Mouse (Mus musculus) heart, adult 8-10 months (tissue): Measurements from ENCODE around the gene Gm21962. TPM values are rescaled to one million over a fixed set of nuclear protein-coding genes. Genes with fewer than 3 reads are reported as not detected.
A peak's percentile ranks its signal among the peaks of the same experiment; 100 is the strongest.
"Not testable (repeated sequence)": the region's sequence is repeated elsewhere in the genome, so short reads cannot be mapped to it uniquely, and the experiment has no call there.

ENCODE experiments used
- DNase-seq: peaks from one replicate; pipeline ENCODE4 v3.0.0; 2022; ENCODE audit warnings: low spot score
- total RNA-seq, 4 experiments: library from RNA; stranded (reverse); gene quantifications; 2 replicates each; pipeline ENCODE4 v1.2.4; 2022

Gm21962 gene
- total RNA-seq: not detected

- not testable (repeated sequence) for DNase-seq
Observed at GRCm38 (mm10) chr3:137671224-137671623, at the start of gene Gm21962. Gm21962 (plus strand) TSS chr3:137671524.

GRCm38 (mm10) chr3:137622091-137622490, 49.2 kb upstream of the Gm21962 start:
- peak; percentile 23 for DNase-seq

- DNase-seq: peak; percentile 3
Observed at GRCm38 (mm10) chr3:137622895-137623580, 48.3 kb upstream of the Gm21962 start.

- peak; percentile 53 for DNase-seq
Observed at GRCm38 (mm10) chr3:137623581-137624362, 47.6 kb upstream of the Gm21962 start.

GRCm38 (mm10) chr3:137625054-137625453, 46.3 kb upstream of the Gm21962 start:
- DNase-seq: no peak

- no peak for DNase-seq
Observed at GRCm38 (mm10) chr3:137633726-137634125, 37.6 kb upstream of the Gm21962 start.

GRCm38 (mm10) chr3:137636571-137636970, 34.8 kb upstream of the Gm21962 start:
- no peak for DNase-seq

GRCm38 (mm10) chr3:137641238-137641637, 30.1 kb upstream of the Gm21962 start:
- DNase-seq: no peak

- DNase-seq: no peak
Observed at GRCm38 (mm10) chr3:137642137-137642536, 29.2 kb upstream of the Gm21962 start.

GRCm38 (mm10) chr3:137642568-137642967, 28.8 kb upstream of the Gm21962 start:
- no peak for DNase-seq

- DNase-seq: no peak
Observed at GRCm38 (mm10) chr3:137644081-137644480, 27.2 kb upstream of the Gm21962 start.

GRCm38 (mm10) chr3:137644947-137645346, 26.4 kb upstream of the Gm21962 start:
- DNase-seq: no peak

GRCm38 (mm10) chr3:137647427-137648100, 23.8 kb upstream of the Gm21962 start:
- no peak for DNase-seq

GRCm38 (mm10) chr3:137649112-137649511, 22.2 kb upstream of the Gm21962 start:
- no peak for DNase-seq

- no peak for DNase-seq
Observed at GRCm38 (mm10) chr3:137652853-137653252, 18.5 kb upstream of the Gm21962 start.

GRCm38 (mm10) chr3:137680923-137681322, 9.6 kb downstream of the Gm21962 start:
- peak; percentile 27 for DNase-seq

GRCm38 (mm10) chr3:137682911-137683806, 11.8 kb downstream of the Gm21962 start:
- DNase-seq: no peak

- DNase-seq: no peak
Observed at GRCm38 (mm10) chr3:137683807-137684403, 12.6 kb downstream of the Gm21962 start.

GRCm38 (mm10) chr3:137686932-137687331, 15.6 kb downstream of the Gm21962 start:
- no peak for DNase-seq

- no peak for DNase-seq
Observed at GRCm38 (mm10) chr3:137691503-137691902, 20.2 kb downstream of the Gm21962 start.

- DNase-seq: peak; percentile 4
Observed at GRCm38 (mm10) chr3:137715946-137716345, 44.6 kb downstream of the Gm21962 start.
